Mouse (Mus musculus) heart, embryonic 16.5 days (tissue): ENCODE data around the gene Myo10. TPM values are rescaled to one million over a fixed set of nuclear protein-coding genes. Genes with fewer than 3 reads are reported as not detected.

Experiments used
- polyA plus RNA-seq: library from polyadenylated mRNA; unstranded; fragments of >200 nt; fragmentation: Nextera tagmentation; extraction: Ambion mirVana; gene quantifications from 2 replicates; pipeline ENCODE4 v1.2.1, GENCODE M21; 2015

The Myo10 gene
- polyA plus RNA-seq, 1 experiment from 2014 or later = 14.9 TPM

Other genes starting within 250 kb of the Myo10 start
- gene Basp1, start 208.8 kb upstream of the Myo10 start, polyA plus RNA-seq = 3.1 and 4.0 TPM in 2 replicates
- gene Retreg1, start 220.7 kb downstream of the Myo10 start, polyA plus RNA-seq = 91.0 and 97.5 TPM in 2 replicates